Mouse (Mus musculus): ENCODE results near the gene Spty2d1. TPM values are rescaled to one million over a fixed set of nuclear protein-coding genes. Genes with fewer than 3 reads are reported as not detected.

Spty2d1 gene
- polyA plus RNA-seq, 1 experiment, result 3.6 TPM

DNA sequence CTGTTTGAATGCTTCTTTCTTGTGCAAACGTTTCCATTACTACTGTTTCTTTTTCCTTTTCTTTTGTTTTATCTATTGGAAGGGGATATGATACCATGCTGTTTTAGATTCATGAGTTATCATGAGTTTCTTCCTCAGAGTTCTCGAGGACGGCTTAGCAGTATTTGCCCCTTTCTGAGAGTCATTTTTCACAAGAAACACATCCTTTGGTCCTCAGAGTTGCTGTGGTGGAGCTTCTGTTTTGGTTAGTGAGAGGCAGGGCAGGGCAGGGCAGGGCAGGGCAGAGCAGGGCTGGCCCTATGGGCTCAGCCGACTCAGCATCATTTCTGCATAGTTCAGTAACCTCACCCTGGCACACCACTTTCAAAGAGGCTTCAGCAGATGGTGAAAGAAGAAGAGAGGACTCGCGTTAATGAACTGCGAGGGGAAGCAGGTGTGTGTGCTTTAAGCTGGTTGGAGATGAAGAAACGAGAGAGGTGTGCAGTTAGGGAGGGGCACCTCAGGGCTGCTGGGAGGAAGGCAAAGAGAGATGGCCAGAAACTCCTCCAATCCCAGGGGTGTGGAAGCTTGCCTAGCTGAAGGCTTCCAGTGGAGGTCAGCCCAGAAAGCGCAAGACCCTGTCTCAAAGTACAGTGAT is 5.0 kb upstream of the Spty2d1 start:
- Histone ChIP-seq H3K4me3 (ENCODE audit: low read depth, low read length) (no peak overlapping the region), H3K36me3 (ENCODE audit: control insufficient read depth, insufficient read depth, low read length) (no peaks in the 10 kb centered on the region), H3K4me1 (ENCODE audit: control insufficient read depth, insufficient read depth, insufficient read length, low read length) (peaks cover 20% of the 10 kb centered on the region; the same call in 1 of the 2 replicates), H3K27ac (ENCODE audit: insufficient read depth, low read depth, low read length) (peak overlapping the region; percentile 46), H3K27me3 (ENCODE audit: control insufficient read depth, insufficient read depth, low read length) (no peaks in the 10 kb centered on the region)
- WGBS, result 35% methylated on average over 9 of the region's 9 CpGs
- TF ChIP-seq CTCF (IDR thresholded peaks at IDR 0.05; ENCODE audit: extremely low read depth, insufficient read length, insufficient replicate concordance, low read depth, low read length) (no peak), POLR2A (IDR thresholded peaks at IDR 0.05; ENCODE audit: low read depth, low read length) (no peak)

DNA sequence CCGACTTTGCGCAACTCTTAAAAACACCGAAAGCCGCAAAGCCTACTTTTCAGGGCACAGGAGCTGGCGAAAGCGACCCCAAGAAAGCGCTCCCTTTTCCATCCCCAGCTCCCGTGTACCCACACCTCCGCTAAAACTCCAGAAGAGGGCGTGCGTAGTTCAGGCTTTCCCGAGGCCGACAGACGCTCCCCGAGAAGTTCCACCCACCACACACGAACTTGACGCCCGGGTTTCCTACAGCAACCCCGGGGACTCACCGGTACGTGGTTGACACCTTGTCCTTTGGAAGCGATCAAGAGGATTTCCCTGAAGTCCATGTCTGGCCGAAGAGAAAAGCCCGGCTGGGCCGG is 418 bp downstream of the Spty2d1 start:
- TF ChIP-seq POLR2A (IDR thresholded peaks at IDR 0.05; ENCODE audit: low read depth, low read length) (no peak), CTCF (IDR thresholded peaks at IDR 0.05; ENCODE audit: extremely low read depth, insufficient read length, insufficient replicate concordance, low read depth, low read length) (peak; percentile 38; the same call in 1 of the 2 replicates)
- Histone ChIP-seq H3K27me3 (ENCODE audit: control insufficient read depth, insufficient read depth, low read length) (no peaks in the 10 kb centered on the region), H3K4me1 (ENCODE audit: control insufficient read depth, insufficient read depth, insufficient read length, low read length) (peaks cover 7% of the 10 kb centered on the region; the same call in 1 of the 2 replicates), H3K36me3 (ENCODE audit: control insufficient read depth, insufficient read depth, low read length) (no peaks in the 10 kb centered on the region), H3K4me3 (ENCODE audit: low read depth, low read length) (peak overlapping the region; percentile 76), H3K27ac (ENCODE audit: insufficient read depth, low read depth, low read length) (peak overlapping the region; percentile 87)
- WGBS, result under 1% methylated on average over 25 of the region's 25 CpGs

DNA sequence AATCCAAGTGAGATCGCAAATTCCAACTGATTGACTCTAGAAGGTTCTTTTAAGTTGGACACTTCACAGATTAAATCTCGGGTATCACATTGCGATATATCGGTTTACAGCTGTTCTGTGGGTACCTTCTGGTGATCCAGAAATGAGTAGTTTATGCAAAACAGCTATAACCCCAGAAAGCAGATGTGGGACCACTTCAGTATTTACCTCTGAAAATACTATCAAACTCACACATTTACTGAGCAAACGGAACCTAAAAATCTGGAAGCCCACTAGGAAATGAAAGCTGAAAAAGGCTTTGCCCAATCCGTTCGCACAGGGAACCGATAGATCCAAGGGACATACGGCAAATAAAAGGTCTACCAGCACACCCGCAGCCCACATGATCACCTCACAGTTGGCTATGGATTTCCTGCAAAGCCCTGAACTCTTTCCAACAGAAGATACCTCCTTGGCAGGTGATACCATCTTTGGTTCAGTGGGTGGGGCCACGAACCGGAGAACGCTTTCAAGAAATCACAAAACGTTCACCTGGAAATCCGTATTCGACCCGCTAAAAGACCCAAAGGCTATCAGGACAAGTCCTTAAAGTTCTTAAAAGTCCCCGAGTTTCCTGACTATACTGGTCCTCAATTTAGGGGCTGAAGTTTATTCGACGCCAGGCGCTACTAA is 966 bp downstream of the Spty2d1 start:
- H3K27me3 ChIP-seq (ENCODE audit: control insufficient read depth, insufficient read depth, low read length), result no peaks in the 10 kb centered on the region
- no peaks in the 10 kb centered on the region for H3K36me3 ChIP-seq (ENCODE audit: control insufficient read depth, insufficient read depth, low read length)
- 6% methylated on average over 21 of the region's 21 CpGs for WGBS
- peak overlapping the region; percentile 87 for H3K27ac ChIP-seq (ENCODE audit: insufficient read depth, low read depth, low read length)
- H3K4me1 ChIP-seq (ENCODE audit: control insufficient read depth, insufficient read depth, insufficient read length, low read length), result peaks cover 7% of the 10 kb centered on the region; the same call in 1 of the 2 replicates
- no peak for TF ChIP-seq CTCF (IDR thresholded peaks at IDR 0.05; ENCODE audit: extremely low read depth, insufficient read length, insufficient replicate concordance, low read depth, low read length)
- no peak for TF ChIP-seq POLR2A (IDR thresholded peaks at IDR 0.05; ENCODE audit: low read depth, low read length)
- H3K4me3 ChIP-seq (ENCODE audit: low read depth, low read length), result peak overlapping the region; percentile 76

DNA sequence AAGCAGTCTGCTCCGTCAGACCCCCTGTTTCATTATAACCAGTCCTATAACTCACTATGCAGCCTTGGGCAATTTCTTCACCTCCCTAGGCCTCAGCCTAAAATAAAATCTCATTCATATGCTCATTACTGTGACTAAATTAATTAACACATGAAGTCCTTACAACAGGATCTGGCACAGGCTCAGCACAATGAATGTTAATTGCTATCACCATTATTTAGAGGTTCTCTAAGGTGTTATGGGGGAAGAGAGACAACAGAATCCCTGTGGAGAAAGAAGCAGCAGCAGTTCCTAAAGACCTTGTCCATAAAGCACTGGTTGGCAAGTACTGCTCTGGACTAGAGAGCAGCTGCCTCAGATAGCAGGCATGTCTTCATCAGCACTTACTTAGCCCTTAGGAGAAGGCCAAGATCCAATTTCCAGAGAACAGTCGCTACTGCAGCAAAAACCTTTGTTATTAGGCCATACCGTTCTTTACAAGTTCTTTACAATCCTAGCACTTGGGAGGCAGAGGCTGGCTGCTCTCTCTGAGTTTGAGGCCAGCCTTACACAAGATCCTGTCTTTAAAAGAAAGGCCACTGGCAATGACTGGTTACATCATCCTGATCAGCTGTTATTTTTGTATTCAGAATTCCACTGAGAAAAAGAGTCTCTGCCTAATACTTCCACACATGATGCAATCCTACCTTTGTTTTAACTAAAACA is 4.6 kb downstream of the Spty2d1 start:
- TF ChIP-seq CTCF (IDR thresholded peaks at IDR 0.05; ENCODE audit: extremely low read depth, insufficient read length, insufficient replicate concordance, low read depth, low read length) (no peak), POLR2A (IDR thresholded peaks at IDR 0.05; ENCODE audit: low read depth, low read length) (no peak)
- Histone ChIP-seq H3K36me3 (ENCODE audit: control insufficient read depth, insufficient read depth, low read length) (peaks cover 3% of the 10 kb centered on the region), H3K4me1 (ENCODE audit: control insufficient read depth, insufficient read depth, insufficient read length, low read length) (peaks cover 4% of the 10 kb centered on the region; the same call in 1 of the 2 replicates), H3K4me3 (ENCODE audit: low read depth, low read length) (no peak overlapping the region), H3K27ac (ENCODE audit: insufficient read depth, low read depth, low read length) (no peak overlapping the region), H3K27me3 (ENCODE audit: control insufficient read depth, insufficient read depth, low read length) (no peaks in the 10 kb centered on the region)
- WGBS, result 83% methylated on average over 3 of the region's 3 CpGs

DNA sequence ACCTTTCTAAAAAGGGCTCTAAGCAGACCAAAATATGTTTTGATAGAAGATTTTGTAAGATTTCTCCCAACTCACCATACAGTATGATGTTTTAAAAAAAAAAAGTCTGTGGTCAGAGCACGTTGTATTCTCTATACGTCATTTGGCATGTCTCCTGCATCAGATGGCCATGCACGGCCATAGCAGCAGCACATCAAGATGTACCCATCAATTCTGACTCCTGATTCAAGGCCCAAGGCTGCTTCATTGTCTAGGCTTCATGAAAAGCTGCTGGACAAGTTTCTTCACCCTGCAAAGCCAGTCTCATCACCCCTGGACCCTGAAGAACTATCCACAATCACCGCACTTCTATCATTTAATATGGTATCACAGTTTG is 6.3 kb downstream of the Spty2d1 start:
- TF ChIP-seq CTCF (IDR thresholded peaks at IDR 0.05; ENCODE audit: extremely low read depth, insufficient read length, insufficient replicate concordance, low read depth, low read length), result no peak
- no peak for TF ChIP-seq POLR2A (IDR thresholded peaks at IDR 0.05; ENCODE audit: low read depth, low read length)
- no peaks in the 10 kb centered on the region for H3K27me3 ChIP-seq (ENCODE audit: control insufficient read depth, insufficient read depth, low read length)
- H3K4me1 ChIP-seq (ENCODE audit: control insufficient read depth, insufficient read depth, insufficient read length, low read length), result peaks cover 4% of the 10 kb centered on the region; the same call in 1 of the 2 replicates
- no peak overlapping the region for H3K27ac ChIP-seq (ENCODE audit: insufficient read depth, low read depth, low read length)
- no peak overlapping the region for H3K4me3 ChIP-seq (ENCODE audit: low read depth, low read length)
- H3K36me3 ChIP-seq (ENCODE audit: control insufficient read depth, insufficient read depth, low read length), result peaks cover 20% of the 10 kb centered on the region
- 85% methylated on average over 4 of the region's 4 CpGs for WGBS

DNA sequence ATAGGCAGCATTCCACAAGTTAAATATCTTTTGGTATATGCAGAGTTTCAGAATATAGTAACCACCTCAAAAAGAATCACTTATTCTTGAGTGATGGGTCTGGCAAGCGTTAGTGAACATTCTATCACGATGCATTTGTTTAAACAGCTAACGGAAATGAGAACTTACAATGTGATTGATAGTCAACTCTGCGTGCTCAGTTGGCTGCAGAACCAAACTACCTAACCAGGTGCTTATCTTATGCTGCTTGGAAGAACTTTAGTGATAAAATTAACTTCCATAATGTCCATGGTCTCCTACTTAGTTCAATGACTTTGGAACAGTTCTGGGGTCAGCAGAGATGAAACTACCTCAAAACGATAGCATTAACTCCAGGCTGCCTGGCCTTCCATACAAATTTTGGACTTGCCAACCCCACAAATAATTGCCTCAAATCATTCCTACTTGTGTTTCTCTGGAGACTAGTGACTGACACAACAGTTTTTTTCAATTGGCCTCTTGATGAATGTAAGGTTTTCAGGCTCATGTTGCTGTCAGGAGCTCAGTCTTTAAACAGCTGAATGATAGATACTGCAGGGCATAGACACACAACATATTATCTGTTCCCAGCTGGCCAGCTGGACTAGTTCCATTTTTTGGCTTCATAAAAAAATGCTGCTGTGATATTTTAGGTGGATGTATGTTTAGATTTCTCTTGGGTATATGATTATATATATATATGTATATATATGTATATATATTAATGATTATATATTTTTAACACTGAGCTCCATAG is 6.9 kb downstream of the Spty2d1 start:
- H3K27me3 ChIP-seq (ENCODE audit: control insufficient read depth, insufficient read depth, low read length), result no peaks in the 10 kb centered on the region
- 62% methylated on average over 5 of the region's 5 CpGs for WGBS
- TF ChIP-seq CTCF (IDR thresholded peaks at IDR 0.05; ENCODE audit: extremely low read depth, insufficient read length, insufficient replicate concordance, low read depth, low read length) (no peak), POLR2A (IDR thresholded peaks at IDR 0.05; ENCODE audit: low read depth, low read length) (no peak)
- H3K36me3 ChIP-seq (ENCODE audit: control insufficient read depth, insufficient read depth, low read length), result peaks cover 23% of the 10 kb centered on the region
- no peak overlapping the region for H3K4me3 ChIP-seq (ENCODE audit: low read depth, low read length)
- peaks cover 4% of the 10 kb centered on the region; the same call in 1 of the 2 replicates for H3K4me1 ChIP-seq (ENCODE audit: control insufficient read depth, insufficient read depth, insufficient read length, low read length)
- H3K27ac ChIP-seq (ENCODE audit: insufficient read depth, low read depth, low read length), result no peak overlapping the region

Measured in small intestine, adult 2 months (tissue).